Mouse (Mus musculus) frontal cortex, postnatal 25 days (tissue): ENCODE measurements around the gene Ntrk1.

ENCODE experiments used
- DNase-seq, 2 experiments: peaks; one replicate each; pipeline ENCODE4 v3.0.0; 2022; ENCODE audit warnings: low spot score in 2 of 2

Ntrk1 gene

GRCm38 (mm10) chr3:87785626-87786214 is 9.2 kb downstream of the Ntrk1 start:
- DNase-seq = no peak

DNA sequence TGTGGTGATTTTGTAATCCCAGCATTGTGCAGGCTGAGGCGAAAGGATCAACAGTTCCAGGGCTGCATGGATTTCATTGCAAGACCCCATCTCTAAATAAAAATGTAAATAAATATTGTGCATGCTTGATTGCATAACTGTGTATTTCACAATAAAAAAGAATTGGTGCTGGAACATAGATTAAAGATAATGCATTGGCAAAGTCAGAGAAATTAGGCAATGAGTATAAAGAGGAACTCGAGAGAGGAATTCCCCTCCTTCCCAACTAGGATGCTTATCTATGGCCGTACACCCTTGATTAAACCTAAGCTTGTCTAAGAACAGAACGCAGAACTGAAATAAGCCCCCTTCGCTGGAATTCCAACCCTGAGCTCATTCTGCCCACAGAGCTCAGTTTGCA is 9.8 kb downstream of the Ntrk1 start:
- DNase-seq = no peak

GRCm38 (mm10) chr3:87783282-87784023 is 11.5 kb downstream of the Ntrk1 start:
- DNase-seq = no peak

DNA sequence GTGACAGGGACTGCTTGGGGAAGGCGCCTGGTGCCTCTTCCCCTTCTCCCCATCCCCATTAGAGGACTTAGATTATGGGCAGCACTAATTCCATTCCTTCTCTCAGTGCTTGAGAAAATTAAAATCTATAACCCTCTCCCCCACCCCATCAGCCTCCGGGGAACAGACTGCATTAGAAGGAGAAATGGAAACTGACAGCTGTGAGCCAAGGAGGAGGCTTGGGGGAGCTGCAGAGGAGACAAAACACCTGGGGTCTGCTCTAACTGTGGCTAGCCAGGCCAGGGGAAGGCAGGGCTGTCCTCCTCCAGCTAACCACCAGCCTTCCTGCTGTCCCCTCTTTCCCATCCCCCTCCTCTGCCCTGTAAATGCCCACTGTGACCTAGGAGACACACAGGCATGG is 15.9 kb downstream of the Ntrk1 start:
- DNase-seq = no peak

DNA sequence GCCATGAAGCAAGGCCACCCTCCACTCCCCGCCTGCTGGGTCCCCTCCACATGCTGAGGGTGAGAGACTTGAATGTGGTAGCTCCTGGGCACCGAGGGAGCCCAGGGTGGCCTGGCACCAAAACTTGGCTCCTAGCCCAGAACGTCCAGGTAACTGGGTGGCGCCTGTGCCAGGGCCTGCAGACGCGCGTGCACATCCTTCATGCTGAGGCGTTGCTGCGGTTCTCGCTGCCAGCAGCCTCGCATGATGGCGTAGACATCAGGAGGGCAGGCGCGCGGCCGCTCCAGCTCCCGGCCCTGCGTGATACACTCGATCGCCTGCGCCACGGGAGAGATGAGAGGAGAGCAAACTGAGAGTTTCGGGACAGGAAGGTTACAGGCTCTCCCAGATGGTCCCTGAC is 16.7 kb downstream of the Ntrk1 start:
- DNase-seq = no peak

DNA sequence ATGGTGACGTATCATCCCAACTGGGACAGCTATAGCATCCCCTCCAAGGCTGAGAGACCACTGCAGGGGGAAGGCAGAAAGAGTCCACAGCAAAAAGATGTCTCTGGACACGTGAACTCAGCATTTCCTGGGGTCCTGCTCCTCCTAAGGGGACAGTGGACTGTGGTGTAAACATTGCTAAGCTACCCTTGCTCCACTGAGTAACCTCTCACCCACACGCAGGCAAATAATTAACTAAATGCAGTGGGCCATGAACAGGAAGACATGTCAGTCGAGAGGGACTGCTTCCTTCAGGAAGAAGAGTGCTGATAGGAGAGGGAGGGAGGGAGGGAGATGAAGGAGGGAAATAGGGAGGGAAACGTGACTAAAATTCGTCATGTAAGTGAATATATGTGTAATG is 23.9 kb downstream of the Ntrk1 start:
- no peak for DNase-seq

GRCm38 (mm10) chr3:87770280-87770679 is 24.7 kb downstream of the Ntrk1 start:
- no peak for DNase-seq

DNA sequence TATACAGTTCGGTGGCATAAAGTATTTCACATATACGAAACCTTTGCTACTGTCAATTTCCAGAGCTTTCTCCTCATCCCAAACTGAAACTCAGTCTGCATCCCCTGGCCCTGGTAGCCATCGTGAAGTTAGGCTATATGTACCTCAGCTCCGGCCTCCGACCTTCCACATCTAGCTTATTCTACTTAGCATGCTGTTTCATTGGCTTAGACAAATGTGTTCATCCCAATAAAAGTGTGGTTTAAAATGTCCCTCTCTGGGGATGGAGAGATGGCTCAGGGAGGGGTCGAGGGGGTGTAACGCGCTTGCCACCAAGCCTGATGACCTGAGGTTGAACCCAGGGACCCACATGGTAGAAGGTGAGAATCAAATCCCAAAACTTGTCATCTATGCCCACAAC is 25.5 kb downstream of the Ntrk1 start:
- DNase-seq = no peak

GRCm38 (mm10) chr3:87768844-87769243 is 26.1 kb downstream of the Ntrk1 start:
- DNase-seq = peak; percentile 34 to 41

DNA sequence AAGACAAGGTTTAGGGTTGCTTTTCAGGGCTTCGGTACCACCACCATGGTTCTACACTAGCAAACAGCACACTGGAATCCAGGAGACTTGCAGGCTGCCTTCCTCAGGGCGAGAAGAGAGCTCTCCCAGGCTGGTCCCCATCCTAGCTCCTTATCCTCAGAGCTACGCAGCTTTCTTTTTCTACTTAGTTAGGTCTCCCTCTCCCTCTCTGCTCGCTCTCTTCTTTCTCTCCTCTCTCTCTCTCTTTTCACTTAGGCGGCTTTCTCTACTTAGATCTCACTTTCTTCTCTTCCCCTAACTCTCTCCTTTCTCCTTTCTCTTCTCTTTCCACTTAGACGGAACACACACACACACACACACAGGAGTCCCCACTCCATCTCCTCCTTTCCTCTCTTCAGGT is 26.5 kb downstream of the Ntrk1 start:
- no peak for DNase-seq

DNA sequence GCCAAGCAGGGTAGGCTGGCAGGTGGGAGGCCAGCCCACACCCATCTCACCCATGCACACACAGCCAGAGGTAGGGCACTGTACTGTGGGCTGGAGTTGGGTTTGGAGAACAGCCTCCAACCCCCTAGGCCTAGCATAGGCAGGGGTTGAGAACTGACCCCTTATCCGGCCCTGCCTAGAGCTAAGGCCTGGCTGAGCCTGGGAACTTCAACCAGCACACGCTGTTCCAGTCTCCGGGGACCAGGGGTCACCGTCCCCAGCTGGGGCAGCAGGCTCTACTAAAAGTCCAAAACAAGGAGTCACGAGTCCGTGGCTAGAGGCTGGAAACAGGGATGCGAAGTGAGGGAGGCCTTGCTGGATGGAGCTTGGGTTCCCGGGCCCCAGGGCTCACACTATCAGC is 27.2 kb downstream of the Ntrk1 start:
- no peak for DNase-seq

DNA sequence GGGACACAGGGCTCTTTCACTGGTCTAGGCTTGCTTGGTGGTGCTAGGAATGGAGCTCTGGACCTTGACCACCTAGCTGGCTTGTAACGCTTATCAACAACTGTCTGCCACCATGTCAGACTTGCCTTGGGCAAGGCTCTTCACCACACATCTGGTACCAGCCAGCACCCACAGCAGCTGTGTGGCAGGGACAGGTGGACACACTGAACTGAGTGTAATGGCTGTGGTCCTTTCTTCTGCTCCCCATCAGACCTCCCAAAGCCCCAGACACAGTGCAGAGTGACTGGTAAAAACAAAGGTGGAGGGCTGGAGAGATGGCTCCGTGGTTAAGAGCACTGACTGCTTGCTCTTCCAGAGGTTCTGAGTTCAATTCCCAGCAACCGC is 28.7 kb downstream of the Ntrk1 start:
- no peak for DNase-seq

- DNase-seq = no peak
These were observed 29.2 kb downstream of the Ntrk1 start for GRCm38 (mm10) chr3:87765631-87766283.

- DNase-seq = no peak
These were observed 29.9 kb downstream of the Ntrk1 start for GRCm38 (mm10) chr3:87765091-87765490.

DNA sequence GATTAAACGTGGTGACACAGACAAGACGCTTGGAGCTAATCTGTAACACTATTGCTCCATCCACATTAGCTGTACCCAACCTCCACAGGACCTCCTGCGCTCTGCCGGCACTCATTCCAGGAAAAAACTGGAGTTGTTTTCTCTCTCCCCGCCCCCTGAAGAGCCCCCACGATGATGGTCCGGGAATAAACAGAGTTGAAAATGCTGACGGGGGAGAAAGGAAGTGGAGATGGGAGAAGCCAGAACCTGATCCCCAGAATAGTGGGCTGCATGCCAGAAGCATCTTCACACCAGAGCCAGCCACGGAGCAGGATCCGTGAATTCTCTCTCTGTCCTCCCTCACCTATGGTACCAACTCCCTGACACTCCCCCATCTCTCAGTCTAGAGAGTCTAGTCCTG is 30.5 kb downstream of the Ntrk1 start:
- no peak for DNase-seq

- peak; percentile 64 to 68 for DNase-seq
These were observed 31.2 kb downstream of the Ntrk1 start for GRCm38 (mm10) chr3:87763683-87764289.

- DNase-seq = no peak
These were observed 31.8 kb downstream of the Ntrk1 start for GRCm38 (mm10) chr3:87763202-87763601.

- no peak for DNase-seq
These were observed 33.3 kb downstream of the Ntrk1 start for GRCm38 (mm10) chr3:87761408-87762375.

DNA sequence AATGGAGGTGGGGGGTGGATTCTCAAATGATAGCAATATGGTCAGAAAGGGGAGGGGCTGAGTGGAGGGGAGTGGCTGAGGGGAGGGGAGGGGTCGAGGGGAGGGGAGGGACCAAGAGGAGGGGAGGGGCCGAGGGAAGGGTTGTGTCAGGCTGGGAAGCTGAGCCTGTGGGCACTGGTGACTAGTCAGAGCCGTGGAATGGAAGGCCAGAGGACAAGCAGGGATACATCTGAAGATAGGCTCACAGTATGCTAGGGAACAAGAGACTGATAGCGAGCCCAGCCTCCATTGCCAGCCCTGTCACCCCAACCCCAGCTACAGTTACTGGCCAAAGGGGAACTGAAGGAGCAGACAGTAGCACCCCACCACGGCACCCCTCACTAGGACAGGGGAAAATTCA is 36.3 kb downstream of the Ntrk1 start:
- no peak for DNase-seq

DNA sequence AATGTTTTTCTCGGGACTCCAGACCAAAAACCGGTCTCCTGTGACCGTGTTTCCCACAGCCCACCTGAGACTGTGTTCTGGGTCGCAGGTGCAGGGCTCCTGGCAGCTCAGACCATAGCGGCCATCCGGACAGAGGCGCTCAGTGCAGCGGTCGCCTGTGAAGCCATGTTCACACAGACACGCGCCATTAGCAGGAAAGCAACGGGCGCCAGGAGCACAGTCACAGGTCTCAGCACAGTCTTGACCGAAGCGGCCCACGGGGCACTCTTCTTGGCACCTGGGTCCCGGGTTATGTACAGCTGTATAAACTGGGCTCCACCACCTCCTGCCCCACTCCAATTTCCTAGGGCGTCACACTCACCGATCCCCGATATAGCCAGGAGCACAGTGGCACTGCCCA is 38.5 kb downstream of the Ntrk1 start:
- no peak for DNase-seq

GRCm38 (mm10) chr3:87755964-87756363 is 39.0 kb downstream of the Ntrk1 start:
- DNase-seq = peak; percentile 77 to 84

GRCm38 (mm10) chr3:87753829-87754228 is 41.1 kb downstream of the Ntrk1 start:
- DNase-seq = no peak
